Comparison of ENCODE assay signal across 8 mouse cellular contexts in genomic region chr17:3313711-3314624, GRCm38 (mm10). TPM values are rescaled to one million over a fixed set of nuclear protein-coding genes. Genes with fewer than 3 reads are reported as not detected.
DNase-seq lines count a peak whose midpoint lies in the region; ATAC-seq and TF ChIP-seq lines count a peak whose summit lies in the region.

No protein-coding gene starts in this region.

- H3K27ac ChIP-seq in bone marrow macrophage, adult 2 months (ENCODE audit: insufficient read depth, low read depth, low read length): no peak overlapping the region
- H3K27ac ChIP-seq in heart, embryonic 13.5 days (replicated peaks): peak overlapping the region; percentile 22
- 0 out of 2 replicates have a peak overlapping the region, but pooled peaks have one; percentile 19 for H3K27ac ChIP-seq in kidney, postnatal 0 days
- H3K27ac ChIP-seq in liver, embryonic 14.5 days: no peak overlapping the region
- no peak overlapping the region for H3K27ac ChIP-seq in neural tube, embryonic 11.5 days (ENCODE audit: low read depth, low read length)
- peak overlapping the region; percentile 68 for H3K27ac ChIP-seq in stomach, embryonic 15.5 days

- no peaks in the 10 kb centered on the region for H3K4me1 ChIP-seq in bone marrow macrophage, adult 2 months (ENCODE audit: control insufficient read depth, insufficient read depth, low read length)
- H3K4me1 ChIP-seq in heart, embryonic 13.5 days: no peaks in the 10 kb centered on the region
- H3K4me1 ChIP-seq in kidney, postnatal 0 days (replicated peaks; ENCODE audit: insufficient read depth, low read length): no peaks in the 10 kb centered on the region
- no peaks in the 10 kb centered on the region; a peak in 1 of 4 replicates for H3K4me1 ChIP-seq in liver, embryonic 14.5 days (replicated peaks; ENCODE audit: control insufficient read depth in 2 of 2, insufficient read depth in 2 of 2, low read length in 1 of 2)
- H3K4me1 ChIP-seq in neural tube, embryonic 11.5 days (ENCODE audit: control insufficient read depth, insufficient read depth, low read length): no peaks in the 10 kb centered on the region
- H3K4me1 ChIP-seq in stomach, embryonic 15.5 days: no peaks in the 10 kb centered on the region

- H3K27me3 ChIP-seq in heart, embryonic 13.5 days (replicated peaks): 0 out of 2 replicates have a peak, but pooled peaks cover 3% of the 10 kb centered on the region
- no peaks in the 10 kb centered on the region for H3K27me3 ChIP-seq in kidney, postnatal 0 days (ENCODE audit: insufficient read depth, low read length)
- H3K27me3 ChIP-seq in liver, embryonic 14.5 days (ENCODE audit: control insufficient read depth, insufficient read depth, low read length): no peaks in the 10 kb centered on the region; the same call in 1 of the 2 replicates
- no peaks in the 10 kb centered on the region for H3K27me3 ChIP-seq in neural tube, embryonic 11.5 days (ENCODE audit: control insufficient read depth, insufficient read depth, low read length)
- no peaks in the 10 kb centered on the region for H3K27me3 ChIP-seq in stomach, embryonic 15.5 days (replicated peaks)

- H3K36me3 ChIP-seq in heart, embryonic 13.5 days: no peaks in the 10 kb centered on the region
- no peaks in the 10 kb centered on the region for H3K36me3 ChIP-seq in kidney, postnatal 0 days (ENCODE audit: insufficient read depth, low read length)
- H3K36me3 ChIP-seq in liver, embryonic 14.5 days (replicated peaks; ENCODE audit: control insufficient read depth, insufficient read depth, low read depth): no peaks in the 10 kb centered on the region
- no peaks in the 10 kb centered on the region for H3K36me3 ChIP-seq in neural tube, embryonic 11.5 days (ENCODE audit: control insufficient read depth, insufficient read depth, low read length)
- H3K36me3 ChIP-seq in stomach, embryonic 15.5 days: no peaks in the 10 kb centered on the region

- 0 out of 2 replicates have a peak, but pooled peaks have one; percentile 39 for ATAC-seq in erythroid progenitor cell, adult 5-6 weeks (replicated peaks; ENCODE audit: low FRiP score, poor library complexity, severe bottlenecking)
- ATAC-seq in heart, embryonic 13.5 days (ENCODE audit: extremely low read depth, insufficient number of reproducible peaks, low FRiP score, low TSS enrichment): peak; percentile 90
- ATAC-seq in kidney, postnatal 0 days (replicated peaks; ENCODE audit: low FRiP score, low read depth): peak; percentile 95
- ATAC-seq in liver, embryonic 14.5 days (ENCODE audit: insufficient read depth): peak; percentile 92
- peak; percentile 94 for ATAC-seq in neural tube, embryonic 11.5 days (ENCODE audit: insufficient read depth, low FRiP score, low TSS enrichment)
- peak; percentile 95 for ATAC-seq in stomach, embryonic 15.5 days (ENCODE audit: insufficient read depth, low FRiP score, low read depth)

- no peak for TF ChIP-seq EP300 in liver, embryonic 14.5 days (IDR thresholded peaks at IDR 0.05; ENCODE audit: low read depth)

- DNase-seq in CD4-positive helper T cell, adult 2 months (ENCODE audit: low read depth, low spot score): peak; percentile 84
- DNase-seq in kidney, postnatal 0 days (ENCODE audit: low spot score): peak; percentile 88
- peak; percentile 36 to 44 (median 36) for DNase-seq in liver, embryonic 14.5 days (ENCODE audit: low read depth in 3 of 3, low spot score in 3 of 3)
- peak; percentile 93 for DNase-seq in neural tube, embryonic 11.5 days (ENCODE audit: low spot score)

- 6% methylated on average over 59 of the region's 60 CpGs for WGBS in heart, embryonic 13.5 days
- 5% methylated on average over 60 of the region's 60 CpGs for WGBS in kidney, postnatal 0 days
- WGBS in liver, embryonic 14.5 days (ENCODE audit: insufficient replicate concordance): 5% methylated on average over 53 of the region's 60 CpGs
- 6% methylated on average over 60 of the region's 60 CpGs for WGBS in neural tube, embryonic 11.5 days
- WGBS in stomach, embryonic 15.5 days: 7% methylated on average over 59 of the region's 60 CpGs

- TF ChIP-seq POLR2A in bone marrow macrophage, adult 2 months (IDR thresholded peaks at IDR 0.05; ENCODE audit: borderline replicate concordance, low read depth, low read length): no peak

- H3K4me2 ChIP-seq in heart, embryonic 13.5 days: peak overlapping the region; percentile 68
- H3K4me2 ChIP-seq in kidney, postnatal 0 days (ENCODE audit: low read length): peak overlapping the region; percentile 54
- peak overlapping the region; percentile 67 for H3K4me2 ChIP-seq in liver, embryonic 14.5 days (ENCODE audit: low read depth)
- peak overlapping the region; percentile 53 for H3K4me2 ChIP-seq in neural tube, embryonic 11.5 days (ENCODE audit: low read depth)
- peak overlapping the region; percentile 67 for H3K4me2 ChIP-seq in stomach, embryonic 15.5 days

- peak overlapping the region; percentile 52 for H3K4me3 ChIP-seq in bone marrow macrophage, adult 2 months (ENCODE audit: insufficient read depth, low read length)
- H3K4me3 ChIP-seq in heart, embryonic 13.5 days: peak overlapping the region; percentile 50
- H3K4me3 ChIP-seq in kidney, postnatal 0 days (replicated peaks; ENCODE audit: low read depth, low read length): peak overlapping the region; percentile 31
- peak overlapping the region; percentile 40 to 45 for H3K4me3 ChIP-seq in liver, embryonic 14.5 days (ENCODE audit: insufficient read depth in 1 of 2, low read depth in 2 of 2, low read length in 2 of 2)
- H3K4me3 ChIP-seq in neural tube, embryonic 11.5 days (ENCODE audit: low read depth, low read length): peak overlapping the region; percentile 24
- peak overlapping the region; percentile 44 for H3K4me3 ChIP-seq in stomach, embryonic 15.5 days (replicated peaks)

- H3K9ac ChIP-seq in heart, embryonic 13.5 days: peak overlapping the region; percentile 75
- peak overlapping the region; percentile 58 for H3K9ac ChIP-seq in kidney, postnatal 0 days (ENCODE audit: low read depth, low read length)
- H3K9ac ChIP-seq in liver, embryonic 14.5 days (replicated peaks): peak overlapping the region; percentile 32
- H3K9ac ChIP-seq in neural tube, embryonic 11.5 days (ENCODE audit: low read length): peak overlapping the region; percentile 18; the same call in 1 of the 2 replicates
- no peak overlapping the region; the same call in 1 of the 2 replicates for H3K9ac ChIP-seq in stomach, embryonic 15.5 days

- no peaks in the 10 kb centered on the region for H3K9me3 ChIP-seq in heart, embryonic 13.5 days
- no peaks in the 10 kb centered on the region for H3K9me3 ChIP-seq in kidney, postnatal 0 days (replicated peaks; ENCODE audit: low read length)
- H3K9me3 ChIP-seq in liver, embryonic 14.5 days (ENCODE audit: control insufficient read depth, low read length): no peaks in the 10 kb centered on the region
- no peaks in the 10 kb centered on the region for H3K9me3 ChIP-seq in neural tube, embryonic 11.5 days (ENCODE audit: control insufficient read depth, low read length)
- no peaks in the 10 kb centered on the region for H3K9me3 ChIP-seq in stomach, embryonic 15.5 days

- no peak for TF ChIP-seq CTCF in bone marrow macrophage, adult 2 months (IDR thresholded peaks at IDR 0.05; ENCODE audit: low read depth, low read length)
- no peak for TF ChIP-seq CTCF in kidney, postnatal 0 days (IDR thresholded peaks at IDR 0.05; ENCODE audit: low read depth)
- no peak for TF ChIP-seq CTCF in liver, embryonic 14.5 days (IDR thresholded peaks at IDR 0.05; ENCODE audit: low read depth)

RNA-seq across cellular contexts. Expression of gene Tiam2, which starts 12.4 kb away (rescaled TPM):
- polyA plus RNA-seq in bone marrow macrophage, adult 2 months (2012; ENCODE audit: insufficient read depth, insufficient read length, missing spikeins): 0.38 and 0.43 TPM in 2 replicates
- total RNA-seq in erythroid progenitor cell, adult 5-6 weeks (2015; ENCODE audit: low replicate concordance): 3.2 and 3.8 TPM in 2 replicates
- 0.08 and 0.90 TPM in 2 replicates for total RNA-seq in erythroid progenitor cell, adult 5-6 weeks (2017; ENCODE audit: low replicate concordance)
- polyA plus RNA-seq in heart, embryonic 13.5 days (2015; fragmentation: Nextera tagmentation; extraction: Ambion mirVana): 2.8 and 4.0 TPM in 2 replicates
- polyA plus RNA-seq in kidney, postnatal 0 days (2015; fragmentation: Nextera tagmentation; extraction: Ambion mirVana): 3.2 and 3.3 TPM in 2 replicates
- polyA plus RNA-seq in liver, embryonic 14.5 days (2012; rRNA removed): 0.29 and 0.30 TPM in 2 replicates
- 0.49 and 0.60 TPM in 2 replicates for polyA plus RNA-seq in liver, embryonic 14.5 days (2014; fragmentation: Nextera tagmentation; extraction: Ambion mirVana)
- 3.2 and 5.2 TPM in 2 replicates for polyA plus RNA-seq in neural tube, embryonic 11.5 days (2014; fragmentation: Nextera tagmentation; extraction: Ambion mirVana)
- polyA plus RNA-seq in stomach, embryonic 15.5 days (2015; fragmentation: Nextera tagmentation; extraction: Ambion mirVana): 4.0 TPM in 2 replicates

Comparison
In these comparisons a context has a peak if more than half of its experiments do, and no peak if none do; other contexts are left out.
1. DNase-seq: peak in every context shown above with its lines; median percentile 93 in neural tube, embryonic 11.5 days; 88 in kidney, postnatal 0 days; 84 in CD4-positive helper T cell, adult 2 months; 36 in liver, embryonic 14.5 days.
2. H3K27ac ChIP-seq: peak in heart, embryonic 13.5 days (single experiment), kidney, postnatal 0 days (single experiment) and stomach, embryonic 15.5 days (single experiment); none in bone marrow macrophage, adult 2 months (single experiment), liver, embryonic 14.5 days (single experiment) and neural tube, embryonic 11.5 days (single experiment).
3. ATAC-seq: peak in every context shown above with its lines; median percentile 95 in kidney, postnatal 0 days; 95 in stomach, embryonic 15.5 days; 94 in neural tube, embryonic 11.5 days; 92 in liver, embryonic 14.5 days; 90 in heart, embryonic 13.5 days; 39 in erythroid progenitor cell, adult 5-6 weeks.
4. Peak in every context shown above with its lines, with median percentiles within 50 percentile points of each other: H3K4me3 ChIP-seq and H3K4me2 ChIP-seq.